15 mouse cellular contexts compared by ENCODE assay signal in genomic region chr8:61569211-61569610, GRCm38 (mm10).
"Had no signal": no experiment of that assay in that cellular context is flagged by ENCODE, and none has a peak within 500 bp of the region (broad histone marks: within the 10 kb centered on the region; RNA-seq: fewer than 3 reads in every experiment).

No protein-coding gene starts in this region.

- H3K4me2 ChIP-seq: limb, embryonic 13.5 days; liver, embryonic 15.5 days; lung, embryonic 15.5 days; midbrain, embryonic 11.5 days; midbrain, embryonic 15.5 days; neural tube, embryonic 12.5 days had no signal

- H3K27me3 ChIP-seq: limb, embryonic 13.5 days; liver, embryonic 15.5 days; lung, embryonic 15.5 days; midbrain, embryonic 15.5 days; neural tube, embryonic 12.5 days had no signal

- H3K9ac ChIP-seq: limb, embryonic 13.5 days; liver, embryonic 15.5 days; lung, embryonic 15.5 days; midbrain, embryonic 15.5 days; neural tube, embryonic 12.5 days had no signal

- H3K27ac ChIP-seq: kidney, postnatal 0 days; limb, embryonic 13.5 days; liver, embryonic 15.5 days; lung, embryonic 15.5 days; macrophage; midbrain, embryonic 15.5 days; neural tube, embryonic 12.5 days had no signal

- H3K4me3 ChIP-seq: limb, embryonic 13.5 days; liver, embryonic 15.5 days; lung, embryonic 15.5 days; megakaryocyte, embryonic 14.5 days; midbrain, embryonic 15.5 days; neural tube, embryonic 12.5 days had no signal

- H3K4me1 ChIP-seq: midbrain, embryonic 15.5 days; neural tube, embryonic 12.5 days had no signal

- DNase-seq: kidney, adult 8-10 months; kidney, postnatal 36 days; lung, postnatal 14 days; thymus, adult 18-20 months; thymus, postnatal 14 days had no signal

- H3K36me3 ChIP-seq: liver, embryonic 15.5 days; lung, embryonic 15.5 days; midbrain, embryonic 15.5 days; neural tube, embryonic 12.5 days had no signal

- H3K9me3 ChIP-seq: limb, embryonic 13.5 days; liver, embryonic 15.5 days; lung, embryonic 15.5 days; megakaryocyte, embryonic 14.5 days; midbrain, embryonic 15.5 days; neural tube, embryonic 12.5 days had no signal

- ATAC-seq: intestine, embryonic 16.5 days; midbrain, embryonic 15.5 days had no signal
